Mouse (Mus musculus) forebrain, postnatal 0 days (tissue): ENCODE results near the gene Btn2a2. TPM values are rescaled to one million over a fixed set of nuclear protein-coding genes. Genes with fewer than 3 reads are reported as not detected.

Experiments
- ATAC-seq: fragments of 200-750 bp; cut with Nextera tagmentation; 2 replicates; pipeline ENCODE4 v1.8.0; 2017; ENCODE audit warnings: mild to moderate bottlenecking, moderate library complexity
- DNase-seq: peaks from one replicate; pipeline ENCODE4 v3.0.0-alpha.2; 2015
- H3K27ac ChIP-seq: fragments of 300-500 bp; sonication (generic); 2 replicates; pipeline ENCODE4 v1.5.1; 2014; ENCODE audit warnings: low read depth, mild to moderate bottlenecking, antibody characterized with exemption, low read length, moderate library complexity, mixed read lengths
- H3K27me3 ChIP-seq: fragments of 300-500 bp; sonication (generic); 2 replicates; pipeline ENCODE4 v1.6.1; 2014; ENCODE audit warnings: mild to moderate bottlenecking, low read length, mixed read lengths; ENCODE audit not compliant: insufficient read depth
- H3K36me3 ChIP-seq: fragments of 300-500 bp; sonication (generic); 2 replicates; pipeline ENCODE4 v1.6.1; 2014; ENCODE audit warnings: mild to moderate bottlenecking, moderate library complexity; ENCODE audit not compliant: insufficient read depth
- H3K4me1 ChIP-seq: fragments of 300-500 bp; sonication (generic); 2 replicates; pipeline ENCODE4 v1.6.1; 2014; ENCODE audit warnings: antibody characterized with exemption; ENCODE audit not compliant: insufficient read depth
- H3K4me2 ChIP-seq: fragments of 300-500 bp; sonication (generic); 2 replicates; pipeline ENCODE4 v1.6.1; 2014; ENCODE audit warnings: low read depth, mild to moderate bottlenecking, moderate library complexity
- H3K4me3 ChIP-seq: fragments of 300-500 bp; sonication (generic); 2 replicates; pipeline ENCODE4 v1.5.1; 2014; ENCODE audit warnings: low read depth, low read length, mixed read lengths
- H3K9ac ChIP-seq: fragments of 300-500 bp; sonication (generic); 2 replicates; pipeline ENCODE4 v1.6.1; 2014; ENCODE audit warnings: mild to moderate bottlenecking
- H3K9me3 ChIP-seq: fragments of 300-500 bp; sonication (generic); 2 replicates; pipeline ENCODE4 v1.6.1; 2016; ENCODE audit warnings: low read length
- CTCF ChIP-seq: sonication (generic); IDR thresholded peaks from 2 replicates; pipeline ENCODE4 v1.5.1; 2016; ENCODE audit warnings: antibody characterized with exemption, control low read depth, low read depth
- WGBS: fragments of 180-500 bp; shearing (Covaris S2); extraction: QIAGEN DNeasy Blood & Tissue Kit; methylation state at CpG from one replicate; pipeline ENCODE4 v1.1.7; 2014; 5-methylcytosine and 5-hydroxymethylcytosine counted together
- polyA plus RNA-seq: library from polyadenylated mRNA; unstranded; fragments of >200 nt; fragmentation: Nextera tagmentation; extraction: Ambion mirVana; gene quantifications from 2 replicates; pipeline ENCODE4 v1.2.1, GENCODE M21; 2015
- total RNA-seq: library from RNA; depleted of rRNA; stranded (reverse); fragments of >200 nt; gene quantifications from 2 replicates; pipeline ENCODE4 v1.2.3, GENCODE M21; 2014

Btn2a2 gene
- total and polyA plus RNA-seq, 2 experiments from 2014 or later = not detected

- no peak for TF ChIP-seq CTCF
- Histone ChIP-seq H3K9me3 (no peaks in the 10 kb centered on the region), H3K27me3 (no peaks in the 10 kb centered on the region), H3K9ac (peak overlapping the region; percentile 54), H3K27ac (no peak overlapping the region), H3K4me2 (peak overlapping the region; percentile 53), H3K4me3 (peak overlapping the region; percentile 53), H3K36me3 (no peaks in the 10 kb centered on the region), H3K4me1 (peaks cover 4% of the 10 kb centered on the region; the same call in 1 of the 2 replicates)
- no peak for ATAC-seq
- under 1% methylated on average over 24 of the region's 24 CpGs for WGBS
- DNase-seq = peak; percentile 73
These were observed 39.2 kb downstream of the Btn2a2 start for GRCm38 (mm10) chr13:23449235-23450095.

GRCm38 (mm10) chr13:23448758-23449157 is 39.9 kb downstream of the Btn2a2 start:
- peaks cover 11% of the 10 kb centered on the region; the same call in 1 of the 2 replicates for H3K4me1 ChIP-seq
- no peaks in the 10 kb centered on the region for H3K27me3 ChIP-seq
- no peaks in the 10 kb centered on the region for H3K36me3 ChIP-seq
- 51% methylated on average over 3 of the region's 3 CpGs for WGBS
- TF ChIP-seq CTCF = no peak
- H3K9me3 ChIP-seq = no peaks in the 10 kb centered on the region
- H3K4me2 ChIP-seq = peak overlapping the region; percentile 53
- H3K27ac ChIP-seq = no peak overlapping the region
- H3K4me3 ChIP-seq = peak overlapping the region; percentile 53
- H3K9ac ChIP-seq = no peak overlapping the region
- ATAC-seq (no peak), DNase-seq (no peak)

- Histone ChIP-seq H3K27me3 (no peaks in the 10 kb centered on the region), H3K36me3 (no peaks in the 10 kb centered on the region), H3K9ac (peak overlapping the region; percentile 76), H3K27ac (peak overlapping the region; percentile 91), H3K4me1 (peaks cover 11% of the 10 kb centered on the region; the same call in 1 of the 2 replicates), H3K9me3 (no peaks in the 10 kb centered on the region), H3K4me3 (peak overlapping the region; percentile 52), H3K4me2 (peak overlapping the region; percentile 46)
- peak; percentile 29; the same call in 1 of the 2 replicates for TF ChIP-seq CTCF
- ATAC-seq = peak; percentile 70
- peak; percentile 95 for DNase-seq
- WGBS = 1% methylated on average over 16 of the region's 16 CpGs
These were observed 42.1 kb downstream of the Btn2a2 start for GRCm38 (mm10) chr13:23446498-23446952.

- Histone ChIP-seq H3K4me3 (peak overlapping the region; percentile 52), H3K27ac (peak overlapping the region; percentile 91), H3K9ac (peak overlapping the region; percentile 76), H3K27me3 (no peaks in the 10 kb centered on the region), H3K4me1 (peaks cover 11% of the 10 kb centered on the region; the same call in 1 of the 2 replicates), H3K9me3 (no peaks in the 10 kb centered on the region), H3K36me3 (no peaks in the 10 kb centered on the region), H3K4me2 (peak overlapping the region; percentile 46)
- WGBS = 1% methylated on average over 55 of the region's 55 CpGs
- ATAC-seq (peak; percentile 95), DNase-seq (peak; percentile 98)
- no peak for TF ChIP-seq CTCF
These were observed 42.9 kb downstream of the Btn2a2 start for GRCm38 (mm10) chr13:23445561-23446320.

- H3K36me3 ChIP-seq = no peaks in the 10 kb centered on the region
- no peaks in the 10 kb centered on the region for H3K9me3 ChIP-seq
- H3K27ac ChIP-seq = peak overlapping the region; percentile 91
- TF ChIP-seq CTCF = no peak
- peak; percentile 0; the same call in 1 of the 2 replicates for ATAC-seq
- 5% methylated on average over 10 of the region's 10 CpGs for WGBS
- H3K27me3 ChIP-seq = no peaks in the 10 kb centered on the region
- peak overlapping the region; percentile 46 for H3K4me2 ChIP-seq
- no peak for DNase-seq
- peak overlapping the region; percentile 52 for H3K4me3 ChIP-seq
- H3K9ac ChIP-seq = peak overlapping the region; percentile 76
- peaks cover 11% of the 10 kb centered on the region; the same call in 1 of the 2 replicates for H3K4me1 ChIP-seq
These were observed 43.5 kb downstream of the Btn2a2 start for GRCm38 (mm10) chr13:23445156-23445555.

- H3K27ac ChIP-seq = 0 out of 2 replicates have a peak overlapping the region, but pooled peaks have one; percentile 16
- H3K4me1 ChIP-seq = peaks cover 11% of the 10 kb centered on the region; the same call in 1 of the 2 replicates
- ATAC-seq (no peak), DNase-seq (no peak)
- WGBS = 39% methylated on average over 5 of the region's 5 CpGs
- peak overlapping the region; percentile 52; the same call in 1 of the 2 replicates for H3K4me3 ChIP-seq
- H3K4me2 ChIP-seq = peak overlapping the region; percentile 46
- no peak for TF ChIP-seq CTCF
- H3K9ac ChIP-seq = no peak overlapping the region
- H3K36me3 ChIP-seq = no peaks in the 10 kb centered on the region
- H3K27me3 ChIP-seq = no peaks in the 10 kb centered on the region
- H3K9me3 ChIP-seq = no peaks in the 10 kb centered on the region
These were observed 44.2 kb downstream of the Btn2a2 start for GRCm38 (mm10) chr13:23444451-23444850.
